Mouse (Mus musculus) kidney, adult 9 months (tissue): ENCODE data around the gene E330014E10Rik.
"Not testable (repeated sequence)": the region's sequence is repeated elsewhere in the genome, so short reads cannot be mapped to it uniquely, and the experiment has no call there.

ENCODE experiments used
- DNase-seq: peaks from one replicate; pipeline ENCODE4 v3.0.0; 2022

E330014E10Rik gene

DNA sequence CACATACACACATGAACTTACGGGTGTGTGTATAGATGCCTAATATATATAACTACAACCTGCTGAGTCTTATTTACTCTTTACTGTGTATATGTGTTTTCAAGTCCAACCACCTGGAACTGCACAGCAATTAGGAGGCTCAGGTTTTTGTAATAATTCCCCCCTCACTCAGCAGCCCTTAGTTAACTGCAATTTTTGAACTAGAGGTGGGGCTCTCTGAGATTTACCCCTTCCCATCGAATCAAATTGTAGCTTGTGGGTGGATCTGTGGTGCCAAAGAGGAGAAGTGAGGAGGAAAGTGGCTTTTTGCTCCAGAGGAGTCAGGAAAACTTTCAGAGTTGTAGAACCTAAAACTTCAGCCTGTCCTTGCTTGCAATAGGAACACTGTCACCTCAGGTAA is at the start of gene E330014E10Rik:
TSS of gene E330014E10Rik (plus strand) at position 301 of the 400 bp plus-strand sequence.
- not testable (repeated sequence) for DNase-seq

DNA sequence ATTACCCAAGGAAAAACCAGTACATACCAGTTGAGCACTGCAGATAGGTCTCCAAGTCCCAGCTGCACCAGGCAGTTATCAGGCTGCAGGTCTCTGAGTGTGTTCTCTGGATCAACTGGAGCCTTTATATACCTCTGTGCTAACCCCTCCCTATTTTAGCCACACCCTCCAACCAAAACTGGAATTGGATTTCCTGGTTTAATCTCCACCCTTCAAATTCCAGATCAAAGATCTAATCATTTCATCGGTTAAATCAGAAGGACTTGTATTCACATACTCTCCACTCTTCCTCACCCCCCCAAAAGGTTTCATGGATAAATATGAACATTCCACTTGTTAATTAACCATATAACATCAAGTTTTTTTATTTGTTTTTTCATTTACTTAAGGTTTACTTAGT is 39.7 kb upstream of the E330014E10Rik start, which contains the start of gene Gm7978:
TSS of gene Gm7978 (minus strand) at position 101 of the 400 bp plus-strand sequence.
- not testable (repeated sequence) for DNase-seq

DNA sequence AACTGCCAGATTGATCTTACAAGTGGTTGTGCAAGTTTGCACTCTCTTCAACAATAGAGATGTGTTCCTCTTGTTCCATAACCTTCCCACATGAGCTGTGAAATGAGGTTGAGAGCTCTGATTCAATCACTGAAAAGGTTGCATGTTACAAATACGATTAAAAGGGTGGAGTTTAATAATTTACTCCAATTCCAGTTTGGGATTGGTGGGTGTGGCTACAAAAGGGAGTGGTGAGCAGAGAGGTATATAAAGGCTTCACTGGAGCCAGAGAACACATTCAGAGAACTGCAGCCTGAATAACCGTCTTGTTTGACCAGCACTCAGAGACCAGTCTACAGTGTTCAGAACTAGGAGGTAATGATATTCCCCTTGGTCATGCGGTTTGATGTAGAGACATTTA is 34.1 kb upstream of the E330014E10Rik start, which contains the start of gene Gm7982:
TSS of gene Gm7982 (plus strand) at position 301 of the 400 bp plus-strand sequence.
- not testable (repeated sequence) for DNase-seq

DNA sequence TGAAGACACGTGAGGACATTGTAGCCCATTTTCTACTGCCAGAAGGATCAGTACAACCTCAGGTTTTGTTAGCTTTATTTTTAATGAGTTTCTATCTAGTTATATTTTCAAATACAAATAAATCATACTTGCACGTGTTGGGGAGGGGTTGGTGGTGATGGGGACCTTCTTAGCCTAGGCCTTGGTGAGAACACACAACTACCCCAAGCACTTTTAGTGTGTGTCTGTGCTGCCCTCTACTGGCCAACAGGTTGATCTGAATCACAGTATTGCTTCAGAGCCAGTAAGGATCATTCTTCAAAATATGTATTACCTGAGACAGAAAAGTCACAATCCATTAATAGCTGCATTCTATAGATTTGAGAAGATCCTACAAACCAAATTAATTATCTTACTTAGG is 35.1 kb downstream of the E330014E10Rik start:
- peak; percentile 34 for DNase-seq

DNA sequence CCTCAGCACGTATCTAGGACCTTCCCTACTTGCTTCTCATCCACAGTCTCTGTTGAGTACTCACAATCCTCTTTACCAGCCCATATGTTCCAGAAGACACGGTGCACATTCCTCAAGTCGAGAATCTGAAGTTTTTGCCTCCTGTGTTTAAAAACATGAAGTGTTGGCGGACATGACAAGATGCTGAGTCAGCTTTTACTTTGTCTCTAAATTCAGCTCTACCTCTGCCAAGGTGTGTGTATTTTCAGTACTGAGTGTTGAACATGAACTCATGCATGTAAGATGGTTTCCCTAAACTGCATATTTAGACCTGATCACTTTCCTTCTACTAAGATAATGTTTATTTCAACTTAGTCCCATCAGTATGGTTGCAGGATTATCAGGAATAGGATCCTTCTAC is 60.8 kb downstream of the E330014E10Rik start:
- DNase-seq, result no peak

DNA sequence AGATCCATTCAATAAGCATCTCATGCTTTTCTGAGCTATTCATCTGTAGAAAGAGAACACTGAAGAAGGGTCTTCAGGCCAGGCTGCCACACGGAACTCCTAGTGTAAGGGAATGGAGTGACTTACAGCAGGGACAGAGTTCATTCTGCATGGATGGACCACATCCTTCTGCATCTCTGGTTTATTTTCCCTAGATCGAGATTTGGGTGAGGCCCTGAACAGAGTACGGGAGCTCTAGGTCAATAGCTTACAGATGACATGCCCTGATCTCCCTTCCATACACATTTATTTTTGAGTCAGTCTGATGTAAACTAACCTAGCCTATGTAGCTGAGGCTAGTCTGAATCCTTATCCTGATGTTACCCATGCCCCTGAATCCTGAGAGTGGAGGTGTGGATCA is 78.2 kb downstream of the E330014E10Rik start:
- no peak for DNase-seq
